Mouse (Mus musculus) liver, embryonic 14.5 days (tissue): ENCODE data around the gene Tmem38b. TPM values are rescaled to one million over a fixed set of nuclear protein-coding genes. Genes with fewer than 3 reads are reported as not detected.
A peak's percentile ranks its signal among the peaks of the same experiment; 100 is the strongest.

ENCODE experiments used
- ATAC-seq: fragments of 200-750 bp; cut with Nextera tagmentation; 2 replicates; pipeline ENCODE4 v1.8.0; 2017; ENCODE audit warnings: moderate number of reproducible peaks, mild to moderate bottlenecking, moderate library complexity; ENCODE audit not compliant: insufficient read depth
- DNase-seq, 3 experiments: peaks; one replicate each; pipeline ENCODE4 v3.0.0-alpha.2; 2012 to 2013; ENCODE audit warnings: low read depth in 3 of 3, low spot score in 3 of 3
- H3K27ac ChIP-seq: fragments of 300-500 bp; sonication (generic); 2 replicates; pipeline ENCODE4 v1.5.1; 2014; ENCODE audit warnings: moderate library complexity, mild to moderate bottlenecking, control low read depth, inconsistent platforms
- H3K27me3 ChIP-seq: fragments of 300-500 bp; sonication (generic); 2 replicates; pipeline ENCODE4 v1.6.1; 2014; ENCODE audit warnings: mild to moderate bottlenecking, low read length, moderate library complexity; ENCODE audit not compliant: control insufficient read depth, insufficient read depth
- H3K36me3 ChIP-seq: fragments of 300-500 bp; sonication (generic); replicated peaks from 2 replicates; pipeline ENCODE4 v1.6.1; 2014; ENCODE audit warnings: low read depth; ENCODE audit not compliant: control insufficient read depth, insufficient read depth
- H3K4me1 ChIP-seq, 2 experiments: fragments of 200-500 bp in 1 of 2; fragments of 300-500 bp in 1 of 2; sonication (generic) in 1 of 2; replicated peaks; 2 replicates each; pipeline ENCODE4 v1.6.1; 2012 to 2014; ENCODE audit warnings: antibody characterized with exemption in 1 of 2, inconsistent platforms in 1 of 2, low read length in 1 of 2; ENCODE audit not compliant: control insufficient read depth in 2 of 2, insufficient read depth in 2 of 2
- H3K4me2 ChIP-seq: fragments of 300-500 bp; sonication (generic); 2 replicates; pipeline ENCODE4 v1.6.1; 2014; ENCODE audit warnings: low read depth, mild to moderate bottlenecking, control low read depth, moderate library complexity
- H3K4me3 ChIP-seq, 2 experiments: fragments of 200-500 bp in 1 of 2; fragments of 300-500 bp in 1 of 2; sonication (generic) in 1 of 2; 2 replicates each; pipeline ENCODE4 v1.5.1; 2012 to 2014; ENCODE audit warnings: low read depth in 2 of 2, low read length in 2 of 2, mild to moderate bottlenecking in 2 of 2, control low read depth in 1 of 2, inconsistent platforms in 1 of 2, moderate library complexity in 1 of 2; ENCODE audit not compliant: insufficient read depth in 1 of 2
- H3K9ac ChIP-seq: fragments of 300-500 bp; sonication (generic); replicated peaks from 2 replicates; pipeline ENCODE4 v1.6.1; 2014; ENCODE audit warnings: mild to moderate bottlenecking, control low read depth, moderate library complexity
- H3K9me3 ChIP-seq: fragments of 300-500 bp; sonication (generic); 2 replicates; pipeline ENCODE4 v1.6.1; 2016; ENCODE audit warnings: low read length, mixed read lengths; ENCODE audit not compliant: control insufficient read depth
- CTCF ChIP-seq: IDR thresholded peaks from 2 replicates; pipeline ENCODE4 v1.5.1; 2016; ENCODE audit warnings: antibody characterized with exemption, low read depth, control low read depth
- EP300 ChIP-seq: IDR thresholded peaks from 2 replicates; pipeline ENCODE4 v1.6.1; 2016; ENCODE audit warnings: antibody characterized with exemption, low read depth
- WGBS: fragments of 180-500 bp; shearing (Covaris S2); extraction: QIAGEN DNeasy Blood & Tissue Kit; methylation state at CpG from one replicate; pipeline ENCODE4 v1.1.7; 2014; ENCODE audit not compliant: insufficient replicate concordance; 5-methylcytosine and 5-hydroxymethylcytosine counted together
- polyA plus RNA-seq, 2 experiments: library from polyadenylated mRNA; depleted of rRNA in 1 of 2; stranded (reverse) in 1 of 2; unstranded in 1 of 2; fragments of >200 nt; fragmentation: Nextera tagmentation in 1 of 2; extraction: Ambion mirVana in 1 of 2; gene quantifications; 2 replicates each; pipeline versions ENCODE4 v1.2.1 to v1.2.3; 2012 to 2014

The Tmem38b gene
- polyA plus RNA-seq, 2 experiments, result 2.1 to 3.8 TPM

- DNase-seq, result no peak
These were observed 7.5 kb upstream of the Tmem38b start for GRCm38 (mm10) chr4:53818320-53818719.

GRCm38 (mm10) chr4:53823697-53824096 is 2.1 kb upstream of the Tmem38b start:
- no peaks in the 10 kb centered on the region for H3K9me3 ChIP-seq
- TF ChIP-seq CTCF, result no peak
- no peak for TF ChIP-seq EP300
- H3K4me2 ChIP-seq, result no peak overlapping the region
- ATAC-seq (no peak), DNase-seq (no peak)
- 0 out of 4 replicates have a peak, but pooled peaks cover 0 to 2% of the 10 kb centered on the region in 2 experiments for H3K4me1 ChIP-seq
- 34% methylated on average over 6 of the region's 6 CpGs for WGBS
- no peak overlapping the region for H3K27ac ChIP-seq
- H3K36me3 ChIP-seq, result no peaks in the 10 kb centered on the region
- no peak overlapping the region for H3K9ac ChIP-seq
- H3K4me3 ChIP-seq, result no peak overlapping the region
- no peaks in the 10 kb centered on the region for H3K27me3 ChIP-seq

More at GRCm38 (mm10) chr4:53818320-53818719, 7.5 kb upstream of the Tmem38b start:
- H3K9ac ChIP-seq, result no peak overlapping the region
- H3K36me3 ChIP-seq, result no peaks in the 10 kb centered on the region
- no peak overlapping the region for H3K4me2 ChIP-seq
- H3K27ac ChIP-seq, result no peak overlapping the region
- TF ChIP-seq CTCF (no peak), EP300 (no peak)
- no peak for ATAC-seq
- 14% methylated on average over 5 of the region's 5 CpGs for WGBS
- H3K4me3 ChIP-seq, result no peak overlapping the region
- H3K27me3 ChIP-seq, result no peaks in the 10 kb centered on the region
- H3K4me1 ChIP-seq, result peaks cover 0 to 2% of the 10 kb centered on the region in 2 experiments; a peak in 1 of 4 replicates
- no peaks in the 10 kb centered on the region for H3K9me3 ChIP-seq

- DNase-seq, result no peak
These were observed 1.0 kb upstream of the Tmem38b start for GRCm38 (mm10) chr4:53824831-53825230.

GRCm38 (mm10) chr4:53826641-53827248 is 900 bp downstream of the Tmem38b start:
- 0 out of 4 replicates have a peak, but pooled peaks cover 0 to 3% of the 10 kb centered on the region in 2 experiments for H3K4me1 ChIP-seq
- H3K4me2 ChIP-seq, result peak overlapping the region; percentile 76
- no peak for ATAC-seq
- H3K27me3 ChIP-seq, result no peaks in the 10 kb centered on the region
- H3K36me3 ChIP-seq, result no peaks in the 10 kb centered on the region
- H3K27ac ChIP-seq, result no peak overlapping the region
- peak overlapping the region; percentile 70 to 79 for H3K4me3 ChIP-seq
- TF ChIP-seq EP300, result no peak
- no peak for TF ChIP-seq CTCF
- H3K9ac ChIP-seq, result peak overlapping the region; percentile 44
- no peaks in the 10 kb centered on the region for H3K9me3 ChIP-seq
- WGBS, result 1% methylated on average over 11 of the region's 11 CpGs
- peak in 1 of 3 experiments; percentile 24 for DNase-seq

More at GRCm38 (mm10) chr4:53824831-53825230, 1.0 kb upstream of the Tmem38b start:
- 0 out of 4 replicates have a peak, but pooled peaks cover 0 to 2% of the 10 kb centered on the region in 2 experiments for H3K4me1 ChIP-seq
- H3K27me3 ChIP-seq, result no peaks in the 10 kb centered on the region
- no peaks in the 10 kb centered on the region for H3K36me3 ChIP-seq
- TF ChIP-seq EP300, result no peak
- TF ChIP-seq CTCF, result no peak
- H3K27ac ChIP-seq, result no peak overlapping the region
- no peaks in the 10 kb centered on the region for H3K9me3 ChIP-seq
- no peak for ATAC-seq
- H3K4me2 ChIP-seq, result no peak overlapping the region
- WGBS, result 55% methylated on average over 4 of the region's 4 CpGs
- no peak overlapping the region for H3K4me3 ChIP-seq
- H3K9ac ChIP-seq, result no peak overlapping the region

- Histone ChIP-seq H3K9ac (no peak overlapping the region), H3K4me1 (0 out of 4 replicates have a peak, but pooled peaks cover 0 to 3% of the 10 kb centered on the region in 2 experiments), H3K4me3 (no peak overlapping the region), H3K27ac (no peak overlapping the region), H3K9me3 (no peaks in the 10 kb centered on the region), H3K36me3 (no peaks in the 10 kb centered on the region), H3K27me3 (no peaks in the 10 kb centered on the region), H3K4me2 (no peak overlapping the region)
- WGBS, result 70% methylated on average over 5 of the region's 5 CpGs
- TF ChIP-seq EP300 (no peak), CTCF (no peak)
- no peak for ATAC-seq
- DNase-seq, result no peak
These were observed 2.0 kb downstream of the Tmem38b start for GRCm38 (mm10) chr4:53827869-53828268.
